30 mouse cellular contexts compared by ENCODE assay signal in genomic region chr2:167784353-167784752, GRCm38 (mm10).
"Had no signal": no experiment of that assay in that cellular context is flagged by ENCODE, and none has a peak within 500 bp of the region (broad histone marks: within the 10 kb centered on the region; RNA-seq: fewer than 3 reads in every experiment).

No protein-coding gene starts in this region.

- H3K27me3 ChIP-seq: heart, embryonic 12.5 days; heart, embryonic 13.5 days; heart, embryonic 15.5 days; hindbrain, embryonic 12.5 days; intestine, embryonic 15.5 days; kidney, embryonic 15.5 days had no signal

- H3K36me3 ChIP-seq: heart, embryonic 12.5 days; heart, embryonic 13.5 days; heart, embryonic 15.5 days; hindbrain, embryonic 10.5 days; hindbrain, embryonic 12.5 days; hindbrain, embryonic 13.5 days; hindbrain, embryonic 15.5 days; intestine, embryonic 15.5 days; kidney, embryonic 15.5 days had no signal

- H3K4me3 ChIP-seq: heart, adult 2 months; heart, embryonic 10.5 days; heart, embryonic 12.5 days; heart, embryonic 13.5 days; heart, embryonic 15.5 days; hindbrain, embryonic 10.5 days; hindbrain, embryonic 12.5 days; hindbrain, embryonic 13.5 days; hindbrain, embryonic 15.5 days; intestine, embryonic 15.5 days; kidney, embryonic 15.5 days; layer of hippocampus, adult 2 months had no signal

- H3K27ac ChIP-seq: heart, adult 2 months; heart, embryonic 10.5 days; heart, embryonic 13.5 days; heart, embryonic 15.5 days; hindbrain, embryonic 10.5 days; hindbrain, embryonic 12.5 days; hindbrain, embryonic 13.5 days; hindbrain, embryonic 14.5 days; hindbrain, embryonic 15.5 days; hindbrain, postnatal 0 days; intestine, embryonic 15.5 days; kidney, embryonic 15.5 days; kidney, postnatal 0 days; layer of hippocampus, adult 2 months had no signal

- H3K4me1 ChIP-seq: hindbrain, embryonic 13.5 days had no signal

- DNase-seq: heart, adult 2 months; heart, postnatal 10 days; heart, postnatal 14 days; heart, postnatal 36 days; heart, postnatal 4 days; kidney, adult 11 months; kidney, adult 18-20 months; kidney, adult 2 months; kidney, adult 8-10 months; kidney, adult 9 months; kidney, postnatal 10 days; kidney, postnatal 14 days; kidney, postnatal 25 days; kidney, postnatal 36 days; kidney, postnatal 4 days; layer of hippocampus, adult 9-11 months had no signal
